Mouse (Mus musculus) adrenal gland, adult 18-20 months (tissue): ENCODE measurements around the gene Rmdn3. TPM values are rescaled to one million over a fixed set of nuclear protein-coding genes. Genes with fewer than 3 reads are reported as not detected.

Experiments used
- DNase-seq, 2 experiments: peaks; one replicate each; pipeline ENCODE4 v3.0.0; 2021 to 2022; ENCODE audit warnings: low spot score in 2 of 2
- total RNA-seq, 2 experiments: library from RNA; stranded (reverse); gene quantifications; 1 replicate in 1 of 2; 2 replicates in 1 of 2; pipeline ENCODE4 v1.2.3; 2021

Gene Rmdn3
- total RNA-seq, 2 experiments from 2014 or later: 72.4 to 101 TPM

GRCm38 (mm10) chr2:119170282-119170681 is 13.4 kb upstream of the Rmdn3 start:
- no peak for DNase-seq

- no peak for DNase-seq
Observed at GRCm38 (mm10) chr2:119167866-119168256, 11.0 kb upstream of the Rmdn3 start.

DNA sequence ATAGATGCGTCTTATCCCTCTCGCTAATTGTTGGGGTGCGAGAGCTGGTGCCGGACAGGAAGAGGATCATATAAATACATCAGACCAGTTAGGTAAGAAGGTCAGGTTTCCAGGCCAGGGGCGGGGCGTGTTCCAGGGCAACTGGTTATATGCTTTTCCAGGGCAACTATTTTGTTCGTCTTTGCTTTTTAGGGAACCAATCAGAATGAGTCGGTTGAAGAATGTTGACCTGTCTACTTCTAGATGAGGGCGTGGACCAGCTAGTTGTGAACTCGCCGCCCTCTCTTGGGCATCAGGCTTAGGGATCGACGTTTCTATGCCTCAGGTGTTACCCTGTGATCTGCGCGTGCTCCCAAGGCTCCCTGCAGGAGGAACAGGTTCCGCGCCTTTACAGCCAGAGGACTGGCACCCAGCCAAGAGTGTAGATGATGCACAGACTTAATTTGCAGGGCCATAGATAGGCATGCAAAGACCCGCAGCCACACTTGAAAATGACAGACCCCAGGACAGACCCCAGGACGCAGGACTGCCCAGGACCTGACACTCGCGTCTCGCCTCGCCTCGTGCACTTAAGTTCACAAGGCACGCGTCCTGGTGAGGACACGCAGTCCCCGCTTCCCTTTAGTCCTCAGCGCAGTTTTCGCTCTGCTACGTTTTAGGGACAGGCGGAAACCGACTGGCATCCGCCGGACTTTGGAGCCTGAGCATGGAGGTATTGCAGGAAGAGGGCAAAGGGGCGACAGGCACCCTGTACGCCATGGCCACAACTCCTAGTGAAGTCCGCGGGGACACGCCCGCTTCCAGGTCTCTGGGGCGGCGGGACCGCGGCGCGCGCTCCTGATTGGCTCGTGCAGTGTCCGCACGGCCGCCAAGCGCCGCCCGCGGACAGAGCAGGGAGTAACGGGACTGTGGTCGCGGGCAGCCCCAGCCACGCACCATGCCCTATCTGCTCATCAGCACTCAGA is 10.3 kb upstream of the Rmdn3 start, which contains the start of gene Gchfr:
Gene Gchfr, plus strand, starts transcription at position 873 of the 965 bp plus-strand sequence.
- DNase-seq: peak; percentile 70 to 76

GRCm38 (mm10) chr2:119165401-119165800 is 8.6 kb upstream of the Rmdn3 start:
- DNase-seq: no peak

DNA sequence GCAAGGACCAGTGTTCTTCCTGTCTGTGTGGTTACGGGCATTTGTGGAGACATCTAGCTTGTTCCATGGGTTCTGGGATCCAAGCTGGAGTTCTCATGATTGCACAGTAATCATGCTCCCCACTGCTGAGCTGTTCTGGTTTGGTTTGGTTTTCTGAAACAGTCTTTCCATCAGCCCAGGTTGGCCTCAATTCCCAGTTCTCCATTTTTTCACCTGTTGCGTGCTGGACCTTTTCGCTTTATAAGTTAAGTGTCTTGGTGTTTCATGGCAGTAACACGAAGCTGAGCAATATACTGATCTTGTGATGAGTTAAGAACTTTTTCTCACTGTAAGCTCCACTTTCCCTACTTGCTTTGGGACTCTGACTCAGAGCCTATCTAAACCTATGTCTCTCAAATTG is 7.2 kb upstream of the Rmdn3 start:
- no peak for DNase-seq

DNA sequence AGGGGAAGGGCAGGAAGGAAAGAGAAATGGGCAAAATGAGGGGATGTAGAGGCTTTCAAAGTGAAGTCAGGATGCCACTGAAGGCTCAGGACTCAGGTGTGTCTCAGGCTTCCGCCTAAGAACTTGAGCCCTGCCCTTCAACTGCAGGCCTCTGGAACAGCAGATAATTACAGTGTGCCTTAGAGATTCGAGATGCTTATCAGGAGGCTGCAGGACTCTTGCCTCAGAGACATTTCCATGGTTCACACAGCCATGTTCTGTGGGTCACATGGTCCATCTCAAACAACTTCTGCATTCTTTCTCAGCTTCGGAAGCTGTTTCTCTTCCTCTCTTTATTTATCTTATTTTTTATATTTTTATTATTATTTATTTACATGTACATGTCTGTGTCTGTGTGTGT is 6.3 kb upstream of the Rmdn3 start:
- DNase-seq: no peak

GRCm38 (mm10) chr2:119161247-119161646 is 4.4 kb upstream of the Rmdn3 start:
- DNase-seq: no peak

DNA sequence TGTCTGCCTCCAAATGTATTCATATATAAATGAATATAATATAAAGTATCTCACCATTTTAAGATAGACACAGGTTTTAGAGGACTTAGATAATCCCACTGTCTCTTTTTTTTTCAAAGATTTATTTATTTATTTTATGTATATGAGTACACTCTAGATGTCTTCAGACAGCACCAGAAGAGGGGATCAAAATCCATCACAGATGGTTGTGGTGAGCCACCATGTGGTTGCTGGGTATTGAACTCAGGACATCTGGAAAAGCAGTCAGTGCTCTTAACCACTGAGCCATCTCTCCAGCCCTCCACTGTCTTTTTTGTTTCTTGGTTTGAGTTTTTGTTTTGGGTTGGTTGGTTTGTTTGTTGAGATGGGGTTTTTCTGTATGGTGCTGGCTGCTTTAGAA is 1.0 kb upstream of the Rmdn3 start:
- no peak for DNase-seq

- DNase-seq: peak in 1 of 2 experiments; percentile 43
Observed at GRCm38 (mm10) chr2:119156081-119156680, 653 bp downstream of the Rmdn3 start.

- no peak for DNase-seq
Observed at GRCm38 (mm10) chr2:119155388-119155787, 1.4 kb downstream of the Rmdn3 start.

- no peak for DNase-seq
Observed at GRCm38 (mm10) chr2:119154683-119155082, 2.2 kb downstream of the Rmdn3 start.

- DNase-seq: no peak
Observed at GRCm38 (mm10) chr2:119152255-119152654, 4.6 kb downstream of the Rmdn3 start.

DNA sequence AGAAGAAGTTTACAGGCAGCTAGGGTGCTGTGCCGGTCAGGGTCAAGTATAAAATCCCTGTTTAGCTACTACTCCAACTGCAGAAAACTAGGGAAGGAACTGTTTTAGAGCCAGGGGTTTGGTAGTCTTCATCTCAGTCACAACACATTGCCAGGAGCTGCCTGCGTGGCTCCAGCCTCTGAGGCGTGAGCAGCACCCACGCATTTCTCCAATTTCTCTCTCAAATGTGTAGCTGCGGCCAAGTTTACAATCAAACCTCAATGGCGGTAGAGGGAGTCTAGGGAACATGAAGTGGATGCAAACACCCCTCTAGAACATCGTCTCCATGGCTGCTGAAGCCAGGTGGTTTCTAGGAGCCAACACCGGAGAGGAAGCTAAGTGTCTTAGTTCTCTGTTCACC is 9.1 kb downstream of the Rmdn3 start:
- DNase-seq: no peak

- no peak for DNase-seq
Observed at GRCm38 (mm10) chr2:119147160-119147678, 9.6 kb downstream of the Rmdn3 start.

- no peak for DNase-seq
Observed at GRCm38 (mm10) chr2:119146435-119146834, 10.4 kb downstream of the Rmdn3 start.

DNA sequence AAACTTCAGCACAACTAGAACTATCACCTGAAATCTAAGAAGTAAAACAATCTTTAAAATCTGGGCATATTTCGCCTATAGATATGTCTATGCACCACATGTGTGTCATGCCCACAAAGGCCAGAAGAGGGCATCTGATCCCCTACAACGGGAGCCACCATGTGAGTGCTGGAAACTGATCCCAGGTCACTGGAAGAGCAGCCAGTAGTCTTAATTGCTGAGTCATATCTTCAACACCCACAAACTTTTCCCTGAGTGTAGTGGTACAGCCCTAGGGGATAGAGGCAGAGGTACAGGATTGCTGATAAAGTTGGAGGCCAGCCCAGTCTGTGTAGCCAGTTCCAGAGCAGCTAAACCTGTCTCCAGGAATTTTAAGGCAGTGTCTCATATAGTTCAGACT is 11.6 kb downstream of the Rmdn3 start:
- DNase-seq: no peak

- no peak for DNase-seq
Observed at GRCm38 (mm10) chr2:119136346-119136898, 20.4 kb downstream of the Rmdn3 start.

DNA sequence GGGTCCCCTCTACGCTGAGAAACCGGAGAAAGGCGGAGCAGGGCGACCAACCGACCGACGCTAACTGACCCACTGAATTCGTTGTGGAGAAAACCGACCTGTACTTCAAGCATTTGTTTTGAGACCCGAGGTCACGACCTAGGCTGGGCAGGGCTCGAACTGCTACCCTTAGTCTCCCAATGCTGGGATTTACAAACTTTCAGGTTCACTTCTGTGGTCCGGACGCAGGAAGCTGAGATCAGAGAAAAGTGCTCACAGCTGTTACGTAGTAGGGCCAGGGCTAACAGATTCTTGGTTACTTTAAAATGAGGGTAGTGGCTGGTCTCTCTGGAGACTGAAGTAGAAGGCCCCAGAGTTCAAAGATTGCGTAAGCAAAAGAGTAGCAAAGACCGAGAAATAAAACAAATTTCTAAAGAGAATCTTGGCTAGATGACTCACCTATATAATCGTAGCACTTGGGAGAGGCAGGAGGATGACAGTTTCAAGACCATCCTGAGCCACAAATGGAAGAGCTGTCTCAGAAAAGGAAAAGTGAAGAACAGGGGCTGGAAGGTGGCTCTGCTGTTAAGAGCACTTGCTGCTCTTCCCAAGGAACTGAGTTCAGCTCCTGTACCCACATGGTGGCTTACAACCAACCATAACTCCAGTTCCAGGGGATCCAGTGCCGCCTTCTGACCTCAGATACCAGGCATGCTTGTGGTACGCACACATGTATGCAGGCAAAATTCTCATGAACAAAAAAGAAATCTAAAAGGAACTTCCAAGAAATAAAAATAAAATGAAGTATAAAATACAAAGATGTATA is 43.5 kb downstream of the Rmdn3 start:
- no peak for DNase-seq

- peak; percentile 77 to 80 for DNase-seq
Observed at GRCm38 (mm10) chr2:119112438-119113112, 44.3 kb downstream of the Rmdn3 start, which contains the start of gene Rad51. Rad51 (plus strand) TSS chr2:119112793.

GRCm38 (mm10) chr2:119111060-119111459 is 45.8 kb downstream of the Rmdn3 start:
- no peak for DNase-seq
